Mouse (Mus musculus) kidney, adult 2 months (tissue): ENCODE results near the gene Gak. TPM values are rescaled to one million over a fixed set of nuclear protein-coding genes. Genes with fewer than 3 reads are reported as not detected.

ENCODE experiments used
- DNase-seq: peaks from one replicate; pipeline ENCODE4 v3.0.0; 2021
- H3K27ac ChIP-seq: fragments of 200-500 bp; 2 replicates; pipeline ENCODE4 v1.5.1; 2012; ENCODE audit warnings: low read depth, low read length, control low read depth, inconsistent platforms; ENCODE audit not compliant: insufficient read depth
- H3K27me3 ChIP-seq: fragments of 200-500 bp; replicated peaks from 2 replicates; pipeline ENCODE4 v1.6.1; 2012; ENCODE audit warnings: mild to moderate bottlenecking, moderate library complexity, low read length, inconsistent platforms; ENCODE audit not compliant: control insufficient read depth, insufficient read depth
- H3K36me3 ChIP-seq: fragments of 200-500 bp; 2 replicates; pipeline ENCODE4 v1.6.1; 2012; ENCODE audit warnings: mild to moderate bottlenecking, moderate library complexity, low read length, inconsistent platforms; ENCODE audit not compliant: control insufficient read depth, insufficient read depth
- H3K4me1 ChIP-seq: fragments of 200-500 bp; 2 replicates; pipeline ENCODE4 v1.6.1; 2011; ENCODE audit warnings: low read length; ENCODE audit not compliant: control insufficient read depth, insufficient read depth
- H3K4me3 ChIP-seq: fragments of 200-500 bp; 2 replicates; pipeline ENCODE4 v1.5.1; 2011; ENCODE audit warnings: mild to moderate bottlenecking, low read depth, low read length, control low read depth; ENCODE audit not compliant: insufficient read depth
- CTCF ChIP-seq: fragments of 200-500 bp; conservative IDR thresholded peaks from 2 replicates; pipeline ENCODE4 v1.5.1; 2011; ENCODE audit warnings: low read depth, mild to moderate bottlenecking, control low read depth, low read length, moderate library complexity, mixed read lengths; ENCODE audit not compliant: insufficient read depth, insufficient read length
- POLR2A ChIP-seq: fragments of 200-500 bp; IDR thresholded peaks from one replicate; pipeline ENCODE4 v1.6.1; 2011; ENCODE audit warnings: low read depth, low read length, control low read depth
- WGBS: fragments of 180-500 bp; shearing (Covaris S2); methylation state at CpG from one replicate; pipeline ENCODE4 v1.1.7; 2018; 5-methylcytosine and 5-hydroxymethylcytosine counted together
- polyA plus RNA-seq: library from polyadenylated mRNA; depleted of rRNA; stranded (reverse); fragments of >200 nt; gene quantifications from 2 replicates; pipeline ENCODE4 v1.2.3, GENCODE M21; 2012

Gak gene
- polyA plus RNA-seq, 1 experiment, result 80.5 TPM

DNA sequence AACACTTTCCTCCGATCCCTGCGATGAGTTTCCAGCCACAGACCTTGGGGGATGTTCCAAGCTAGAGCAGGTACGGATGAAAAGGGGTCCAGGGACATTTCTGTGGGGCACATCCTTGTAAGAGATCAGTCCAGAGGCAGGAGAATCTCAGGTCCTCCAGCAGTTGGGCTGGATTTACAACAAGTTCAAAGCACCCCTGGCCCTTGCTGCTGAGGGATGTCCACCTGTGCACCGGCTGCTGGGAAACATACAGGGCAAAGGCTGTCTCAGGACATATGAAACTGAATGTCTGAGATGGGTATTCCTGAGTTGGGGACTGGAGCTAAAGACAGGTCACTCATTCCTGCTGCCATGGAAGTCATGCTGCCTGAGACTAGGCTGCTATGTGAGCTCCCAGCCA, 72.6 kb downstream of the Gak start:
- WGBS, result 79% methylated on average over 4 of the region's 4 CpGs
- Histone ChIP-seq H3K27me3 (no peaks in the 10 kb centered on the region), H3K4me1 (no peaks in the 10 kb centered on the region), H3K36me3 (no peaks in the 10 kb centered on the region), H3K4me3 (no peak overlapping the region), H3K27ac (no peak overlapping the region)
- DNase-seq, result no peak
- TF ChIP-seq POLR2A (no peak), CTCF (no peak)

- Histone ChIP-seq H3K27ac (no peak overlapping the region), H3K4me3 (no peak overlapping the region), H3K27me3 (0 out of 2 replicates have a peak, but pooled peaks cover 2% of the 10 kb centered on the region), H3K4me1 (no peaks in the 10 kb centered on the region), H3K36me3 (no peaks in the 10 kb centered on the region)
- TF ChIP-seq POLR2A (no peak), CTCF (no peak)
- DNase-seq, result no peak
- WGBS, result 58% methylated on average over 1 of the region's 1 CpGs
Observed at GRCm38 (mm10) chr5:108554041-108554440, 75.5 kb downstream of the Gak start.

DNA sequence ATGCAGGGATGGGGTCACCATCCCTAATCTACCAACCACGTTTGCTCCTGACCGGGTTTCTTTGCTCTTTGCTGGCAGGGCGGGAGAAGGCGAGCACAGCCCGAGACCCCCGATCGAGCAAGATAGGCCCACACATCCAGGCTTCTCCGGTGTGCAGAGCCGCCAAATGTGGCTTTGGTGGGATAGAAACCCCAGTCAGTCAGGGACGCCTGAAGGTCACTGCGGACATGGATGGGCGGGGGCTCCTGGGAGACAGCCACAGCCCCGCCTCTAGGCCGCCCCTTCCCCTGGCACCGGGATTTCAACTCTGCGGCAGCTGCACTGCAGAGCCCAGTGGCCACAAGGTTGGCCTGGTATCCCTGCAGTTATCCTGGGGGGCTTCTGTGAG, 79.4 kb downstream of the Gak start:
- H3K27me3 ChIP-seq, result 0 out of 2 replicates have a peak, but pooled peaks cover 2% of the 10 kb centered on the region
- 3% methylated on average over 16 of the region's 16 CpGs for WGBS
- no peak overlapping the region for H3K4me3 ChIP-seq
- H3K36me3 ChIP-seq, result no peaks in the 10 kb centered on the region
- DNase-seq, result no peak
- no peak for TF ChIP-seq CTCF
- no peak for TF ChIP-seq POLR2A
- H3K27ac ChIP-seq, result no peak overlapping the region
- no peaks in the 10 kb centered on the region for H3K4me1 ChIP-seq

DNA sequence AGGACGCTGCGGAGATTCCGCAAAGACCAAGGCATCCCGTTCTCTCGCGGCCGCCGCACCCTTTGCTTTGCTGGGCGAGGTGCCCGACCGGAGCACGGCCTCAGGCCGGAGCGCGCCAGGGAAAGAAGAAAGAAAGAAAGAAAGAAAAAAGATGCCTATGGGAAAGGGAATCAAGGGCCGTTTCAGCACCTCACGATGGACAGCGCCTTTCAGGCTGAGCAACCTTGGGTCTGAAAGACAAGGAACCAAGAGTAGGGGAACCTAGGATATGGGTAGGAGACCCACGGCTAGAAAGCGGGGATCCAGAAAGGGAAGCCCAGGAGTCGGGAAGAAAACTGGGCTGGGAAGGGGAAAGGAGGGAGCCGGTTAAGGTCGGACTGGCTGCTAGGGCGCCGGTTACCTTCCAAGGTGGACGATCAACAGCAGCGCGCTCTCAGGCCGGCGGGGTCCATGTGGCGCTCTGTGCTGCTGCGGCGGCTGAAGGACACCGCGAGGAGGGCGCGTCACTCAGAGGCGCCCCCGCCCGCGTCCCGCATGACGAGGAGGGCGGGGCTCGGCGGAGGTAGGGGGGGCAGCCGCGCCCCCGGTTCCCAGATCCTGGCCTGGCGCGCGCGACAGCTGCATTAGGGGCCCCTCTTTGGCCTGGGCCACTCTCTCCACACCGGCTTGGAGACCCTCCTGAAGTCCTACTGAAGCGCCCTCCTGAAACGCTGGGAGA, 79.9 kb downstream of the Gak start, which contains the start of gene Cplx1:
Gene Cplx1 (minus strand): TSS at position 536 of the 718 bp plus-strand sequence.
- no peaks in the 10 kb centered on the region for H3K4me1 ChIP-seq
- H3K4me3 ChIP-seq, result no peak within 1 kb of the TSS
- no peaks in the 10 kb centered on the region for H3K36me3 ChIP-seq
- 2% methylated on average over 56 of the region's 56 CpGs for WGBS
- DNase-seq, result peak; percentile 46
- TF ChIP-seq POLR2A, result no peak
- TF ChIP-seq CTCF, result no peak
- H3K27me3 ChIP-seq, result 0 out of 2 replicates have a peak, but pooled peaks cover 2% of the 10 kb centered on the region
- no peak within 1 kb of the TSS for H3K27ac ChIP-seq

DNA sequence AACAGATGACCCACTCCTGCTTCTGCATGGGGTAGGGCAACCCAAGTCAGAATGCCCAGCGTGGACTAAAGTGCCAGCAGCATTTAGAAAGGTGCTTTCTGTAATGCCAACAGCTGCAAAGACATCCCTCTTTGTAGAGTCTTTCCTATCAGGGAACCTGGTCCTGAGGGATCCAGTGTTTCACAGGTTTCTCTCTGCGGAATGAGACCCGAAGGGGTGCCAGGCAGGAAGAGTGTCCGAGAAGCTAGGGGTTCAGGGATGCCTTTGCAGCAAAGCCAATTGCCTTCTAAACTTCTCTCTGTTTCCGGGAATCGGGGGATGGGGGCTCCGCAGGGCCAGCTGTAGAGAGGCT, 80.4 kb downstream of the Gak start:
- 0 out of 2 replicates have a peak, but pooled peaks cover 2% of the 10 kb centered on the region for H3K27me3 ChIP-seq
- TF ChIP-seq CTCF, result no peak
- no peak for TF ChIP-seq POLR2A
- H3K4me1 ChIP-seq, result no peaks in the 10 kb centered on the region
- no peak overlapping the region for H3K27ac ChIP-seq
- 19% methylated on average over 7 of the region's 7 CpGs for WGBS
- no peak for DNase-seq
- H3K4me3 ChIP-seq, result no peak overlapping the region
- H3K36me3 ChIP-seq, result no peaks in the 10 kb centered on the region

GRCm38 (mm10) chr5:108547636-108548035, 81.9 kb downstream of the Gak start:
- H3K27ac ChIP-seq, result no peak overlapping the region
- no peaks in the 10 kb centered on the region for H3K36me3 ChIP-seq
- H3K27me3 ChIP-seq, result 0 out of 2 replicates have a peak, but pooled peaks cover 2% of the 10 kb centered on the region
- no peaks in the 10 kb centered on the region for H3K4me1 ChIP-seq
- TF ChIP-seq CTCF (no peak), POLR2A (no peak)
- DNase-seq, result no peak
- no peak overlapping the region for H3K4me3 ChIP-seq
- 89% methylated on average over 5 of the region's 5 CpGs for WGBS

DNA sequence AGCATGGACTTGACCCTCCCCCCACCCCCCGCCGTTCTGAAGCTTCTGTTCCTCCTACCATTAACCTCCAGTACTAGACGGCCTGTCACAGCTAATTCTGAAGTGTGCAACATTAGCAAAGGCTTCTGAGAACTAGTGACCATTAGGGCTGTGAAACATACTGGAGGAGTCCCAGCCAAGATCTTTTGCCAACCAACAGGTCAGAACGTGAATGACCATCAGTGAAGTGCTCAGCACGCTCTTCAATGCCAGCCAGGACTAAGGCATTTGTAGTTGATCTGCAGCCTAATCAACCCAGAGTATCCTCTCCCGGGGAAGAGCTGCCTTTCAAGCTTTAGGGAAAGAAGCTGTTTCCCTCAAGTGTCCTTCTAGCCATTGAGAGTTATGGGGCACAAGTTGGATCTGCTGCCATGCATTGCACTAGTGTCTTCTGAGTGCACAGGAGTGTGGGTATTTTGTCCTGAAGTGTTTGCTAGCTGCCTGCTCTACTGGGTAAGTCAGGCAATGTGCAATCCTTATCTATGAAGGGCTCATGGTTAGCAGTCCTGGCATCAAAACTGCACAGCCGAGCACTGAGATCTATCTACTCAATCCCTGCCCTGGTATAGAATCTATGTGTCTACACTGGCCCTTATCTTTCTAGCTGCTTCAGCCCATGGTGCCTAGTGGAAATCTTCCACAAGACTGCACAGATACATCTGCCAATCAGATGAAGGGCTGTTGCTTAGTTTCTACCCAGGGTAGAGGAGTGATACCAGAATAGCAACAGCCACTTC, 85.9 kb downstream of the Gak start:
- H3K4me3 ChIP-seq, result no peak overlapping the region
- no peaks in the 10 kb centered on the region for H3K27me3 ChIP-seq
- DNase-seq, result no peak
- no peaks in the 10 kb centered on the region for H3K4me1 ChIP-seq
- no peaks in the 10 kb centered on the region for H3K36me3 ChIP-seq
- no peak overlapping the region for H3K27ac ChIP-seq
- TF ChIP-seq CTCF, result no peak
- no peak for TF ChIP-seq POLR2A
- 76% methylated on average over 7 of the region's 7 CpGs for WGBS
